Mouse (Mus musculus) liver, adult (tissue): Measurements from ENCODE around the gene Atp9a.

Source experiments
- GATA4 ChIP-seq: IDR thresholded peaks from 2 replicates; pipeline ENCODE4 v1.6.1; 2014; ENCODE audit warnings: mild to moderate bottlenecking, low read length; ENCODE audit not compliant: insufficient replicate concordance

The Atp9a gene

DNA sequence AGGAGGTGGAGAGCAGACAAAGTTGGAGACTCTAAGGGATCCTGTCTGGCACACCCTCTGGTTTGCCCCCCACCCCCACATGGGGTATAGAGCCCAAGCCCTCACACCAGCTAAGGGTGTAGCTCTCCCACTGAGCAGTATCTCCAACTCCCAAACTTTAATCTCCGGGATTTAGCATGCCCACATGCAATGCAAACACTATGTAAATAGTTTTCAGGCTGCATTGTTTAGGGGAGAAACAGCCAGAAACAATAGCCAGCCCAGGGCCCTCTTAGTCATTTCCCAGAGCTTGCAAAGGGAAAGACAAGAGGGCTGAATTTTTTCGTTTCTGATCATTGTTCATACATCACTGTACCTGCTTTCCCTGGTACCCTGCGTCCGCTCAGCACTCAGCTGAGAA, 19.7 kb upstream of the Atp9a start:
- TF ChIP-seq GATA4, result no peak

GRCm38 (mm10) chr2:168761141-168761540, 18.9 kb upstream of the Atp9a start:
- TF ChIP-seq GATA4, result no peak

GRCm38 (mm10) chr2:168742649-168743048, 440 bp upstream of the Atp9a start:
- TF ChIP-seq GATA4, result no peak

DNA sequence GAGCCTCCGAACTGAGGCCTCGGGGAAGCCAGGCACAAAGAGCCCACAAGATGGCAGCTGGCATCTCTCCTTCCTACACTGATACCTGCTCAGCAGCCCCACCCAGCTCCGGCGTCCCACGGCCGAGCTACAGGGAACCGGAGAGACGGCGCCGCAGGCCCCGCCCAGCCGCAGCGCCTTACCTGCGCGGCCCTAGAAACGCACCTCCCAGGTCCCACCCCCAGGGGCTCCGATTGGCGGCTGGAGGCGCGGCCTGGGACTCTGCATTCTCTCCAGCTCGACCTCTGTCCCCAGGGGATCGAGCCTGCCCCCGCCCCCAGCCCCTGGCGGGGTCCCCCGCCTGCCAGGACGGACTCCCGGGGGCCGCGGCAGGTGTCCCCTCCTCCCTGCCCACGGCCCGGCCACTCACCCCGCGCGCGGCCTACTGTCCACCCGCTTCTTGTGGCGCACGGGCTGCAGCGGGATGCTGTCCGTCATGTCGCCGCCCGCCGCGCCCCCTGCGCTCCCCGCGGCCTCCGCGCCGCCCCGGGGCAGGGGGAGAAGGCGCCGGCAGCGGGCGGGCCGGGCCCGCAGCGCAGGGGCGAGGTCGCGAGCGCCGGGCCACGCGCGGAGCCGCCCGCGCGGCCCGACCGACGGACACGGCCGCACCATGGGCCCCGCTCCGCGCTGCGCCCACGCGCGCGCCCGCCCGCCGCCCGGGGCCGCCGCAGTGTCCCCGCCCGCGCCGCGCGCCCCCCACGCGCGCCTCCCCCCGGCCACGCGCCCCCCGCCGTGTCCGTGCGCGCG, 743 bp downstream of the Atp9a start:
- no peak for TF ChIP-seq GATA4

- TF ChIP-seq GATA4, result no peak
These were observed 1.7 kb downstream of the Atp9a start for GRCm38 (mm10) chr2:168740496-168740895.

DNA sequence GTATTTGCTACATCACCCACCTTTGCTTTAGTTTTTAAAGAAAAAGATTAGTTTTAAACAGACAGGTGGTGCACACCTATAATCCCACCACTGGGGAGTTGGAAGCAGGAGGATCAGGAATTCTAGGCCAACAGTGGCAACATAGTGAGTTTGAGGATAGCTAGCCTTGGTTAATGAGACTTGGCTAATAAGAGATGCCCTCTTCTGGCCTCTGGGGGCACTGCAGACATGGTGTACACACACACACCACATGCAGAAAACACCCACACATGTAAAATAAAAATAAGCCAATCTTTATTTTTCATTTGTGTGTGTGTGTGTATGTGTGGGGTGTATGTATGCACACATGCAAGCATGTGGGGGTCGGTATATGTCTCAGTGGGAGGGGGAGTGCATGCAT, 3.4 kb downstream of the Atp9a start:
- no peak for TF ChIP-seq GATA4

GRCm38 (mm10) chr2:168737878-168738277, 4.3 kb downstream of the Atp9a start:
- no peak for TF ChIP-seq GATA4

DNA sequence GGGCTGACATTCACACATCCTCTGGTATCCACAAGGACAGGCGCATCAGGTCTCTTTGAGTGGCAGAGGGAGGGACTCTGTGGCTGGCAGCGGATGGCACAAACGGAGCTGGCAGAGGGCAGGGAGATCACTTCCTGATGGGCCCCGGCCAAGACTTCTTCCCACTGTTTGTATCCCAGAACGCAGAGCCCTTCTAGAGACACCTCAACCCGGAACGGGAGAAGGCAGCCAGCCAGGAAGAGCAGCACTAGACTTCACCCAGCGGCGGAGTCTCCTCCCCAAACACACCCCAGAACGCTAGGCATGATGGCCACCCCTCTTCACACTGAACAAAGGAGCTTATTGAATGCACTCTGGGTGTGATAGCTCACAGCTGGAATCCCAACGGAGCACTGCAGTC, 8.2 kb downstream of the Atp9a start:
- TF ChIP-seq GATA4, result no peak

- no peak for TF ChIP-seq GATA4
These were observed 11.0 kb downstream of the Atp9a start for GRCm38 (mm10) chr2:168731258-168731657.

GRCm38 (mm10) chr2:168729736-168730135, 12.5 kb downstream of the Atp9a start:
- TF ChIP-seq GATA4, result no peak

DNA sequence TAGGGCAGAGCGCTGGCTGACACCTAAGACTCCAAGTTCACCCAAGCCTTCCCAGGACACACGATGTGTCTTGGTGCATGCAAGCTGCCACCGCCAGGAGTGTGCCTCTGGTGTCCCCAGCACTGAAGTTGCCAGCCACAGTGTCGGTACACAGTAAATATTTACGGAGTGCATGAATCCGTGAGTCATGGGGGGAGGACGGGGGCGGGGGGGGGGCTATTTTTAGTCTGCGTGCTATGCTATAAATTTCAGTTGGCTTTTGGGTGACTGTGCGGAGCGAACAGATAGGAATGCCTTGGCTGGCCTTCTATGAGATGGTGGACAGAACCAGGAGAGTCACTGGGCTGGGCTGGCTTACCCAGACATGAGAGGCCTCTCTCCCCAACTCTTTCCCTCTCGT, 14.2 kb downstream of the Atp9a start:
- no peak for TF ChIP-seq GATA4

DNA sequence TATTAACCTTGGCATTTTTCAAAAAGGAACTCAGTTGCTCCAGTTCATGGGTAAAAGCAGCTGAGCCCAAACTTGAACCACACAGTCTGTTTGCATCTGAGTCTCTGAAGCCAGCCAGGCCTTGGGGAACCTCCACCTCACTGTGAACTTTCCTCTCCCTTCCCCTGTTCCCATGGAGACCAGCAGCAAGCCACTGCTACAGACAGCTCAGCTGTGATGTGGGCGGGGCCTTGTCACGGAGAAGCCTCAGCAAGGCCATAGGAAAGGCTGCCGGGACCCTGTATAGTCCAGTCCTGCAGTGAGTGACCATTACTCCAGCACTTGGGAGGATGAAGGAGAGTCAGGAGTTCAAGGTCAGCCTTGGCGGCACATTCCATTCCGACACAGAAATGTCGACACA, 16.2 kb downstream of the Atp9a start:
- no peak for TF ChIP-seq GATA4

DNA sequence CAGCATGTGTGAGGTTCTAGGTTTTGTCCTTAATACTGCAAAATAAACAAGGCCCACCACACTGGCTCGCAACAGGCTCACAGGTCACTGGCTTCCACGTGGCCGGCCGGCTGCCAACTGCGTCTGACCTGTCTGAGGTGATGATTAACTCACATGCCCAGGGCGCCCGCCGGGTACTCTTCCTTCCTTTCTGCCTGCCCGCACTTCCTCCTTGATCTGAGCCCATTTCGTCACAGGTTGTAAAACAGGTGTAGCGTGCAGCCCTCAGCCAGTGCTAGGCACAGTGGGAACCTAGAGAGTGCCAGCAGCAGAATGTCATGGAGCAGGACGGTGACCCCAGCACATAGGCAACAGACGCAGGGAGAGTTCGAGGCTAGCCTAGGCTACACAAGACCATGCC, 20.9 kb downstream of the Atp9a start:
- TF ChIP-seq GATA4, result no peak

GRCm38 (mm10) chr2:168719742-168720141, 22.5 kb downstream of the Atp9a start:
- TF ChIP-seq GATA4, result no peak

DNA sequence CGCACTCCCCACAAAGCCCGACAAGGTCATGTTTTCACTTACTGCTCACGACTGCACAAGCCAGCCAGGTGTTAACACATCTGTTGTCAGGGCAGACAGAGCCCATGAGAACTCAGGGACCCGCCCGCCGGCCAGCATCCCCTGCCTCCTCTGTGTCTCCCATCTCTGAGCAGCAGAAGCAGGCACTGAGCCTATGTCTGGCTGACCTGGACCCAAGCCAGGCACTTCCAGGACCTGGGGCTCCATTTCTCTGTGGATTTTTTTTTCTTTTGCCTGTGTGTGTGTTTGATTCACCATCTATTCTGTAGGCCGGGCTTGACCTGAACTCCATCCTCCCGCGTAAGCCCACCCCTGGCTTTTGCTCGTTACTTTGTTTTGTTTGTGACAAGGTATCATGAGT, 23.5 kb downstream of the Atp9a start:
- no peak for TF ChIP-seq GATA4

GRCm38 (mm10) chr2:168718267-168718666, 23.9 kb downstream of the Atp9a start:
- TF ChIP-seq GATA4, result no peak
